Mouse (Mus musculus) lung, embryonic 15.5 days (tissue): ENCODE data around the gene Pidd1. TPM values are rescaled to one million over a fixed set of nuclear protein-coding genes. Genes with fewer than 3 reads are reported as not detected.

Experiments used
- ATAC-seq: fragments of 200-750 bp; cut with Nextera tagmentation; 2 replicates; pipeline ENCODE4 v1.8.0; 2017; ENCODE audit warnings: moderate number of reproducible peaks, borderline replicate concordance; ENCODE audit not compliant: low FRiP score, low TSS enrichment; ENCODE audit errors: extremely low read depth
- H3K27ac ChIP-seq: fragments of 300-500 bp; sonication (generic); 2 replicates; pipeline ENCODE4 v1.5.1; 2015; ENCODE audit warnings: moderate library complexity, mild to moderate bottlenecking, inconsistent platforms
- H3K27me3 ChIP-seq: fragments of 300-500 bp; sonication (generic); 2 replicates; pipeline ENCODE4 v1.6.1; 2015; ENCODE audit warnings: inconsistent platforms
- H3K36me3 ChIP-seq: fragments of 300-500 bp; sonication (generic); 2 replicates; pipeline ENCODE4 v1.6.1; 2015; ENCODE audit warnings: inconsistent platforms
- H3K4me1 ChIP-seq: fragments of 300-500 bp; sonication (generic); 2 replicates; pipeline ENCODE4 v1.6.1; 2015; ENCODE audit warnings: inconsistent platforms
- H3K4me2 ChIP-seq: fragments of 300-500 bp; sonication (generic); 2 replicates; pipeline ENCODE4 v1.6.1; 2015; ENCODE audit warnings: inconsistent platforms, mild to moderate bottlenecking, moderate library complexity
- H3K4me3 ChIP-seq: fragments of 300-500 bp; sonication (generic); 2 replicates; pipeline ENCODE4 v1.5.1; 2015; ENCODE audit warnings: mild to moderate bottlenecking, inconsistent platforms
- H3K9ac ChIP-seq: fragments of 300-500 bp; sonication (generic); 2 replicates; pipeline ENCODE4 v1.6.1; 2015; ENCODE audit warnings: inconsistent platforms
- H3K9me3 ChIP-seq: fragments of 300-500 bp; sonication (generic); 2 replicates; pipeline ENCODE4 v1.6.1; 2016; ENCODE audit warnings: inconsistent platforms
- WGBS: fragments of 180-500 bp; shearing (Covaris S2); methylation state at CpG from one replicate; pipeline ENCODE4 v1.1.7; 2015; 5-methylcytosine and 5-hydroxymethylcytosine counted together
- polyA plus RNA-seq: library from polyadenylated mRNA; unstranded; fragments of >200 nt; fragmentation: Nextera tagmentation; extraction: Ambion mirVana; gene quantifications from 2 replicates; pipeline ENCODE4 v1.2.1, GENCODE M21; 2015

Pidd1 gene
- polyA plus RNA-seq = 14.4 and 15.8 TPM in 2 replicates

GRCm38 (mm10) chr7:141443828-141444237 is at the start of gene Pidd1:
Gene Pidd1, minus strand, starts transcription at chr7:141444025.
- peaks cover 48% of the 10 kb centered on the region for H3K4me1 ChIP-seq

GRCm38 (mm10) chr7:141492738-141493137 is 48.9 kb upstream of the Pidd1 start:
- no peak overlapping the region for H3K4me2 ChIP-seq
- no peak overlapping the region for H3K4me3 ChIP-seq
- WGBS = 81% methylated on average over 5 of the region's 5 CpGs
- H3K36me3 ChIP-seq = peaks cover 30% of the 10 kb centered on the region
- H3K9me3 ChIP-seq = no peaks in the 10 kb centered on the region
- no peak overlapping the region for H3K27ac ChIP-seq
- no peak overlapping the region for H3K9ac ChIP-seq
- no peak for ATAC-seq
- no peaks in the 10 kb centered on the region for H3K4me1 ChIP-seq
- H3K27me3 ChIP-seq = no peaks in the 10 kb centered on the region

More at GRCm38 (mm10) chr7:141443828-141444237, at the start of gene Pidd1:
- H3K9me3 ChIP-seq = no peaks in the 10 kb centered on the region
- H3K27me3 ChIP-seq = no peaks in the 10 kb centered on the region
- peak within 1 kb of the TSS; percentile 51 for H3K4me3 ChIP-seq
- whole genome bisulfite sequencing = 0% methylated on average over 25 of the region's 25 CpGs
- ATAC-seq = peak; percentile 48; the same call in 1 of the 2 replicates
- peak within 1 kb of the TSS; percentile 68 for H3K9ac ChIP-seq
- peak within 1 kb of the TSS; percentile 95 for H3K4me2 ChIP-seq
- peak within 1 kb of the TSS; percentile 79 for H3K27ac ChIP-seq
- peaks cover 17% of the 10 kb centered on the region for H3K36me3 ChIP-seq

- Histone ChIP-seq H3K27ac (no peak overlapping the region), H3K4me1 (no peaks in the 10 kb centered on the region), H3K4me3 (no peak overlapping the region), H3K9ac (no peak overlapping the region), H3K9me3 (no peaks in the 10 kb centered on the region), H3K27me3 (no peaks in the 10 kb centered on the region), H3K4me2 (no peak overlapping the region), H3K36me3 (peaks cover 30% of the 10 kb centered on the region)
- ATAC-seq = no peak
- 88% methylated on average over 2 of the region's 2 CpGs for WGBS
Measured at GRCm38 (mm10) chr7:141491151-141491550, 47.3 kb upstream of the Pidd1 start.

GRCm38 (mm10) chr7:141487141-141487540 is 43.3 kb upstream of the Pidd1 start:
- Histone ChIP-seq H3K9ac (no peak overlapping the region), H3K4me2 (no peak overlapping the region), H3K36me3 (peaks cover 10% of the 10 kb centered on the region), H3K27me3 (peaks cover 6% of the 10 kb centered on the region; the same call in 1 of the 2 replicates), H3K9me3 (no peaks in the 10 kb centered on the region), H3K4me1 (peaks cover 14% of the 10 kb centered on the region), H3K27ac (no peak overlapping the region), H3K4me3 (no peak overlapping the region)
- no peak for ATAC-seq
- 67% methylated on average over 7 of the region's 7 CpGs for WGBS

- 0 out of 2 replicates have a peak, but pooled peaks cover 3% of the 10 kb centered on the region for H3K36me3 ChIP-seq
- ATAC-seq = no peak
- no peak overlapping the region for H3K27ac ChIP-seq
- H3K9me3 ChIP-seq = no peaks in the 10 kb centered on the region
- peaks cover 23% of the 10 kb centered on the region for H3K4me1 ChIP-seq
- H3K4me2 ChIP-seq = no peak overlapping the region
- H3K4me3 ChIP-seq = no peak overlapping the region
- H3K9ac ChIP-seq = no peak overlapping the region
- peaks cover 11% of the 10 kb centered on the region; the same call in 1 of the 2 replicates for H3K27me3 ChIP-seq
- WGBS = 96% methylated on average over 1 of the region's 1 CpGs
Measured at GRCm38 (mm10) chr7:141486239-141486638, 42.4 kb upstream of the Pidd1 start.

- WGBS = 86% methylated on average over 2 of the region's 2 CpGs
- H3K27ac ChIP-seq = no peak overlapping the region
- no peak for ATAC-seq
Measured at GRCm38 (mm10) chr7:141485606-141486005, 41.8 kb upstream of the Pidd1 start.

GRCm38 (mm10) chr7:141485186-141485585 is 41.4 kb upstream of the Pidd1 start:
- Histone ChIP-seq H3K27ac (no peak overlapping the region), H3K36me3 (0 out of 2 replicates have a peak, but pooled peaks cover 3% of the 10 kb centered on the region), H3K4me1 (peaks cover 32% of the 10 kb centered on the region), H3K27me3 (peaks cover 11% of the 10 kb centered on the region; the same call in 1 of the 2 replicates), H3K4me3 (no peak overlapping the region), H3K9ac (no peak overlapping the region), H3K4me2 (no peak overlapping the region), H3K9me3 (no peaks in the 10 kb centered on the region)
- WGBS = 38% methylated on average over 2 of the region's 2 CpGs
- no peak for ATAC-seq

More at GRCm38 (mm10) chr7:141485606-141486005, 41.8 kb upstream of the Pidd1 start:
- no peak overlapping the region for H3K4me3 ChIP-seq
- peaks cover 11% of the 10 kb centered on the region; the same call in 1 of the 2 replicates for H3K27me3 ChIP-seq
- no peak overlapping the region for H3K9ac ChIP-seq
- H3K4me1 ChIP-seq = peaks cover 29% of the 10 kb centered on the region
- no peaks in the 10 kb centered on the region for H3K9me3 ChIP-seq
- no peak overlapping the region for H3K4me2 ChIP-seq
- 0 out of 2 replicates have a peak, but pooled peaks cover 3% of the 10 kb centered on the region for H3K36me3 ChIP-seq

GRCm38 (mm10) chr7:141484186-141485120 is 40.6 kb upstream of the Pidd1 start:
- 80% methylated on average over 5 of the region's 5 CpGs for WGBS
- no peak overlapping the region for H3K4me2 ChIP-seq

GRCm38 (mm10) chr7:141483114-141483653 is 39.4 kb upstream of the Pidd1 start:
- Histone ChIP-seq H3K36me3 (no peaks in the 10 kb centered on the region), H3K27me3 (peaks cover 11% of the 10 kb centered on the region; the same call in 1 of the 2 replicates), H3K4me2 (no peak overlapping the region), H3K4me1 (peaks cover 35% of the 10 kb centered on the region), H3K9ac (no peak overlapping the region), H3K27ac (no peak overlapping the region), H3K4me3 (no peak overlapping the region), H3K9me3 (no peaks in the 10 kb centered on the region)
- WGBS = 71% methylated on average over 6 of the region's 6 CpGs
- no peak for ATAC-seq

More at GRCm38 (mm10) chr7:141484186-141485120, 40.6 kb upstream of the Pidd1 start:
- peaks cover 11% of the 10 kb centered on the region; the same call in 1 of the 2 replicates for H3K27me3 ChIP-seq
- peaks cover 32% of the 10 kb centered on the region for H3K4me1 ChIP-seq
- no peak overlapping the region for H3K9ac ChIP-seq
- H3K9me3 ChIP-seq = no peaks in the 10 kb centered on the region
- no peak for ATAC-seq
- no peaks in the 10 kb centered on the region for H3K36me3 ChIP-seq
- no peak overlapping the region for H3K4me3 ChIP-seq
- H3K27ac ChIP-seq = no peak overlapping the region

GRCm38 (mm10) chr7:141482531-141483024 is 38.8 kb upstream of the Pidd1 start:
- Histone ChIP-seq H3K9ac (peak overlapping the region; percentile 44), H3K4me3 (peak overlapping the region; percentile 47), H3K4me1 (peaks cover 42% of the 10 kb centered on the region), H3K4me2 (peak overlapping the region; percentile 94), H3K27ac (no peak overlapping the region), H3K27me3 (peaks cover 11% of the 10 kb centered on the region; the same call in 1 of the 2 replicates), H3K9me3 (no peaks in the 10 kb centered on the region), H3K36me3 (no peaks in the 10 kb centered on the region)
- no peak for ATAC-seq
- 21% methylated on average over 11 of the region's 11 CpGs for WGBS

- Histone ChIP-seq H3K9me3 (no peaks in the 10 kb centered on the region), H3K36me3 (no peaks in the 10 kb centered on the region), H3K27ac (no peak overlapping the region), H3K9ac (peak overlapping the region; percentile 44), H3K4me2 (peak overlapping the region; percentile 94), H3K4me1 (peaks cover 50% of the 10 kb centered on the region), H3K27me3 (peaks cover 11% of the 10 kb centered on the region; the same call in 1 of the 2 replicates), H3K4me3 (peak overlapping the region; percentile 47)
- no peak for ATAC-seq
- WGBS = under 1% methylated on average over 70 of the region's 81 CpGs
Measured at GRCm38 (mm10) chr7:141481498-141482401, 37.9 kb upstream of the Pidd1 start.
